Mouse (Mus musculus) thymus, adult 2 months (tissue): ENCODE measurements around the gene Stx8. TPM values are rescaled to one million over a fixed set of nuclear protein-coding genes. Genes with fewer than 3 reads are reported as not detected.

Source experiments
- DNase-seq: peaks from one replicate; pipeline ENCODE4 v3.0.0; 2021
- H3K27ac ChIP-seq: fragments of 200-500 bp; 2 replicates; pipeline ENCODE4 v1.5.1; 2012; ENCODE audit warnings: low read length, control low read depth; ENCODE audit not compliant: control insufficient read depth, insufficient read depth
- H3K27me3 ChIP-seq: fragments of 200-500 bp; 2 replicates; pipeline ENCODE4 v1.6.1; 2012; ENCODE audit warnings: mild to moderate bottlenecking, low read length, moderate library complexity, mixed read lengths; ENCODE audit not compliant: control insufficient read depth, insufficient read depth
- H3K36me3 ChIP-seq: fragments of 200-500 bp; 2 replicates; pipeline ENCODE4 v1.6.1; 2012; ENCODE audit warnings: mild to moderate bottlenecking, low read length, moderate library complexity; ENCODE audit not compliant: control insufficient read depth, insufficient read depth
- H3K4me1 ChIP-seq: fragments of 200-500 bp; replicated peaks from 2 replicates; pipeline ENCODE4 v1.6.1; 2012; ENCODE audit warnings: low read length; ENCODE audit not compliant: control insufficient read depth, insufficient read depth
- H3K4me3 ChIP-seq: fragments of 200-500 bp; 2 replicates; pipeline ENCODE4 v1.5.1; 2012; ENCODE audit warnings: mild to moderate bottlenecking, low read length, control low read depth, moderate library complexity; ENCODE audit not compliant: control insufficient read depth, insufficient read depth
- CTCF ChIP-seq: fragments of 200-500 bp; IDR thresholded peaks from 2 replicates; pipeline ENCODE4 v1.5.1; 2012; ENCODE audit warnings: mild to moderate bottlenecking, control low read depth, low read length, moderate library complexity, borderline replicate concordance; ENCODE audit not compliant: control insufficient read depth, poor library complexity, insufficient read depth; ENCODE audit errors: extremely low read depth
- POLR2A ChIP-seq: fragments of 200-500 bp; IDR thresholded peaks from 2 replicates; pipeline ENCODE4 v1.6.1; 2012; ENCODE audit warnings: mild to moderate bottlenecking, low read length, control low read depth, moderate library complexity; ENCODE audit not compliant: control insufficient read depth, poor library complexity, insufficient read depth; ENCODE audit errors: extremely low read depth
- WGBS: fragments of 180-500 bp; shearing (Covaris S2); methylation state at CpG from one replicate; pipeline ENCODE4 v1.1.7; 2018; 5-methylcytosine and 5-hydroxymethylcytosine counted together
- polyA plus RNA-seq: library from polyadenylated mRNA; depleted of rRNA; stranded (reverse); fragments of >200 nt; gene quantifications from 2 replicates; pipeline ENCODE4 v1.2.3, GENCODE M21; 2012

Gene Stx8
- polyA plus RNA-seq, 1 experiment: 8.2 TPM

GRCm38 (mm10) chr11:68150938-68151337 is 184.9 kb downstream of the Stx8 start:
- TF ChIP-seq CTCF: no peak
- TF ChIP-seq POLR2A: no peak
- Histone ChIP-seq H3K4me1 (peaks cover 13% of the 10 kb centered on the region), H3K4me3 (no peak overlapping the region), H3K36me3 (no peaks in the 10 kb centered on the region), H3K27me3 (no peaks in the 10 kb centered on the region), H3K27ac (no peak overlapping the region)
- WGBS: 93% methylated on average over 2 of the region's 2 CpGs
- DNase-seq: no peak

DNA sequence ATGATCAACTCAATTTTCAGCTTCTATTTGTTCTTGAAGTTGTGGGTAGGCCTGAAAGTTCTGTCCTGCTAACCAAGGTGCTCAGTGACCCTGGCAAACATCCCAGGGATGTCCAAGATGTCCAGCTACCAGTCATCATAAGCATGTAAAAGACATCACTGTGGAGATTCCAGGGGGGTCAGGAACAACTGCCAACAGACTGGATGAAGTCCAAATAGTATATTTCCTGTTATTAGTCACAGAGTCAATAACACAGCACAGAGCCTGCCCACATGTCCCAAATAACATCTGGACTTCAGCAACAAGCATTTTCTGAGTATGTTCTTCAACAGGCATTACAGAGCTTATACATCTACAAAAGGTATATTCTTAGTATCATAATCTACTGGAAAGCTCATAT is 189.8 kb downstream of the Stx8 start:
- no peak for DNase-seq
- H3K27me3 ChIP-seq: no peaks in the 10 kb centered on the region
- H3K36me3 ChIP-seq: no peaks in the 10 kb centered on the region
- no peak overlapping the region for H3K4me3 ChIP-seq
- H3K4me1 ChIP-seq: peaks cover 6% of the 10 kb centered on the region; the same call in 1 of the 2 replicates
- H3K27ac ChIP-seq: no peak overlapping the region
- TF ChIP-seq CTCF (no peak), POLR2A (no peak)

GRCm38 (mm10) chr11:68158166-68158565 is 192.2 kb downstream of the Stx8 start:
- no peaks in the 10 kb centered on the region for H3K27me3 ChIP-seq
- H3K4me3 ChIP-seq: no peak overlapping the region
- H3K4me1 ChIP-seq: peaks cover 12% of the 10 kb centered on the region
- 96% methylated on average over 3 of the region's 3 CpGs for WGBS
- TF ChIP-seq POLR2A (no peak), CTCF (no peak)
- no peak for DNase-seq
- H3K27ac ChIP-seq: no peak overlapping the region
- H3K36me3 ChIP-seq: no peaks in the 10 kb centered on the region

DNA sequence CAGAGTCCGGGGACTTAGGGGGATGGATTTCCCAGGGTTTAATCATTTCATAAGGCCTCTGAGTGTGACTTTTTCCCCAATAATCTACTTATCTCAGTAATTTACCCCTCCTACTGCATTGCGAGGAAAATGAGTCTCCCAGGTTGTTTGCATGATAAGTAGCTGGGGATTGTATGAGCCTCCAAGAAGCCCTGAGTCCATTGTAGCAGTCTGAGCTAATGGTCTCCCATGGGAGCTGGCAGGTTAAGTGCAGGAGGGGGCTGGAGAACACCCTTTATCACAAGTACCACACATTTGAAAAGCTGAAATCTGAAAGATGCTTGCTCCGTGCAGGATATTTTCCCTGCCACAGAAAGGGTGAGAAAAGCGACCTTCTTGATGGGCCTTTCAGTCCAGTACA is 193.9 kb downstream of the Stx8 start:
- H3K27me3 ChIP-seq: no peaks in the 10 kb centered on the region
- over 99% methylated on average over 4 of the region's 4 CpGs for WGBS

DNA sequence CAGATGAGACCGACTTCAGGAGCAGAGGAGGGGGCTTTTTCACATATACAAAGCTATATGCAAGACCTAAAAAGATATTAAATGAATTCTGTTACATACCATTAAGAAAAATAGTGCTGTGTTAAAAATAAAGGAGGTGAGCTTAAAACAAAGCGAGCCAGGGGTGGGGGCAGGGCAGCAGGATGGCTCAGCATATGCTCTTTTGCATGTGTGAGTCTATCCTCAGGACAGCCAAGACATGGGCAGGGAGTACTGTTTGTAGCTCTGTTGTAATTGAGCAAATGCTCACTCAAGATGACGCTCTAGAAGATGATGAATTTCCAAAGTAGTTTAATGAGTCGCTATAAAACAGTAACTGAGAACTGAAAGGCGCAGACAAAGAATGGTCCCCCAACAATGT is 198.4 kb downstream of the Stx8 start:
- DNase-seq: no peak
- 99% methylated on average over 5 of the region's 5 CpGs for WGBS

More for the DNA sequence above, 193.9 kb downstream of the Stx8 start:
- DNase-seq: no peak
- no peaks in the 10 kb centered on the region for H3K36me3 ChIP-seq
- no peak overlapping the region for H3K27ac ChIP-seq
- peaks cover 8% of the 10 kb centered on the region for H3K4me1 ChIP-seq
- no peak overlapping the region for H3K4me3 ChIP-seq
- TF ChIP-seq CTCF (no peak), POLR2A (no peak)

DNA sequence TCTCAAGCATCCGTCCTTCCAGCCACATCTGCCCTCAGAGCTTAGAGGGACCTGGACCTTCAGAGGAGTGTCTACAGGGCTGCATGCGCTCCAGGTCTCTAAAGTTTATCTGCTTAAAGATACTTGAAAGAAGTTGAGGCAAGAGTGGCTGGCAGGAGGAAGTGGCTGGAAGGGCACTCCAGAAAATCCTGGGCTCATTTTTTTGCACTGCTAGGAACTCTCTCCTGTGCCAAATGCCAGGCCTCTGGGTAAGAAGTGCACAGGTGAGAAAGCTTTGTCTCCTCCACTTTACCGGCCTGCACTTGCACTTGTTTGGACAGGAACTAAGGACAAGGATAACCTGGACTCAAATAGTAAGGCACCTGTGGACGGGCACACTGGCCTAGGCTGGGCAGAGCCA is 202.4 kb downstream of the Stx8 start:
- Histone ChIP-seq H3K27ac (no peak overlapping the region), H3K4me1 (peaks cover 19% of the 10 kb centered on the region), H3K27me3 (no peaks in the 10 kb centered on the region), H3K36me3 (no peaks in the 10 kb centered on the region), H3K4me3 (no peak overlapping the region)
- TF ChIP-seq CTCF (no peak), POLR2A (no peak)
- DNase-seq: no peak
- WGBS: 97% methylated on average over 4 of the region's 4 CpGs

More for the DNA sequence above, 198.4 kb downstream of the Stx8 start:
- no peak overlapping the region for H3K27ac ChIP-seq
- no peak overlapping the region for H3K4me3 ChIP-seq
- H3K4me1 ChIP-seq: peaks cover 10% of the 10 kb centered on the region
- TF ChIP-seq POLR2A (no peak), CTCF (no peak)
- no peaks in the 10 kb centered on the region for H3K36me3 ChIP-seq
- H3K27me3 ChIP-seq: no peaks in the 10 kb centered on the region

DNA sequence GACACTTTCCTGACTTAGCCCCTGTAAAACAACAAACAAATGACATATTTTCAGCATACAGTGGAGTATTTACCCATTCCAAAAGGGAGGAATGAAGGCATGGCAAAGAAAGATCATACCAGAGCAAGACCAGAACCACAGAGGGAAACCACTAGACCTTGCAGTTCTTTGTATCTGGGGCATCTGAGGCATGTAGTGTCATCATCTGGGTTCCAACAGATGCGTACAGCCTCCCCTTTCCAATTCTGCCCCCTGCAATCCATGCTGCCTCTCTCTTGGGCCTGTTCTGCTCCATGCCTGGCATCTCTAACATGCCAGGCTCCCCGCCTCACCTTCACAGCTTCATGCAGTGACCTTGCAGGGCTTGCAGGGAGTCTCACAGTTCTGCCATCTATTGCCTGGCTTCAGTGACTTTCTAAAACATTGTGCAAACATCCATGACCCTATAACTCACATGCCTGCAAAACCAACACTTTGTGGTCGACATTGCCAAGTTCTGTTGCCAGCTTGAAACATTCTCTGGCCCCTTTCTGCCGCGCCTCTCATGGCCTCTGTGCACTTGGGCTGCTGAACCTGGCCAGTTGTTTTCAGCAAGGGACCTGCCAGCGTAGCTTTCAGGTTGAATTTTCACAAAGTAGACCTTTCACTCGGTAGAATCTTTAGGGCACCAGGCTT is 206.1 kb downstream of the Stx8 start:
- no peak for TF ChIP-seq POLR2A
- TF ChIP-seq CTCF: no peak
- H3K4me3 ChIP-seq: no peak overlapping the region
- DNase-seq: no peak
- no peaks in the 10 kb centered on the region for H3K36me3 ChIP-seq
- no peaks in the 10 kb centered on the region for H3K27me3 ChIP-seq
- H3K27ac ChIP-seq: peak overlapping the region; percentile 27
- peaks cover 28% of the 10 kb centered on the region for H3K4me1 ChIP-seq
- WGBS: 89% methylated on average over 7 of the region's 7 CpGs
